Mouse (Mus musculus): ENCODE measurements at regions not wholly inside any gene's neighbourhood (a gene's known extent, or its start where the extent isn't known, plus 50 kb on each side); places are given as distances from the start of the nearest gene placed in this dataset.

- Histone ChIP-seq H3K4me3 (ENCODE audit: low read length) (no peak overlapping the region), H3K4me2 (replicated peaks; ENCODE audit: low read depth, low read length) (no peak overlapping the region), H3K4me1 (ENCODE audit: control insufficient read depth, insufficient read depth, low read length) (no peaks in the 10 kb centered on the region), H3K27me3 (ENCODE audit: control insufficient read depth, insufficient read depth, low read length) (no peaks in the 10 kb centered on the region), H3K9ac (ENCODE audit: low read depth, low read length) (no peak overlapping the region), H3K9me3 (ENCODE audit: control insufficient read depth, low read length) (no peaks in the 10 kb centered on the region), H3K27ac (ENCODE audit: low read depth, low read length) (no peak overlapping the region), H3K36me3 (ENCODE audit: control insufficient read depth, insufficient read depth, low read length) (no peaks in the 10 kb centered on the region)
- ATAC-seq (ENCODE audit: low FRiP score, low TSS enrichment) = no peak
- WGBS = 58% methylated on average over 8 of the region's 8 CpGs
Measured at GRCm38 (mm10) chr9:120843753-120844152, 85.3 kb upstream of the Ctnnb1 start.

DNA sequence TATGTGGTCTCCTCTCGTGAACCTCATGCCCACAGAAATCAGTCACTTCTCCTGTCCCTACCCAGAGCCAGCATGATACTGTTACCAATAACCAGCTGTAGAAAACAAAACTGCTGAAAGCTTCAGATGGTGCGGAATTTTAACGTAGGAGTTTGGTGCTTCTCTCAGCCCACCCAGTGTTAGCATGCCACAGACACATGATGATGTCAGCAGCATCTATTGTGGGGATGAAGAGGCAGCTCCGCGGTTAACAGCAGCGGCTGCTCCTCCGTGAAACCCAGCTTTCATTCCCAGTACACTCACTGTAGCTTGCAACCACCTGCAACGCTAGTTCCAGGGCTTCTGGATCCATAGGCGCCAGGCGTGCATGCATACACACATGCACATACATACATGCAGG, 83.5 kb upstream of the Ctnnb1 start:
- no peak overlapping the region for H3K27ac ChIP-seq (ENCODE audit: low read depth, low read length)
- no peaks in the 10 kb centered on the region for H3K9me3 ChIP-seq (ENCODE audit: control insufficient read depth, low read length)
- WGBS = 84% methylated on average over 10 of the region's 10 CpGs
- 0 out of 2 replicates have a peak, but pooled peaks cover 5% of the 10 kb centered on the region for H3K4me1 ChIP-seq (ENCODE audit: control insufficient read depth, insufficient read depth, low read length)
- no peak for ATAC-seq (ENCODE audit: low FRiP score, low TSS enrichment)
- no peak overlapping the region for H3K9ac ChIP-seq (ENCODE audit: low read depth, low read length)
- no peak overlapping the region for H3K4me2 ChIP-seq (replicated peaks; ENCODE audit: low read depth, low read length)
- H3K4me3 ChIP-seq (ENCODE audit: low read length) = no peak overlapping the region
- no peaks in the 10 kb centered on the region for H3K36me3 ChIP-seq (ENCODE audit: control insufficient read depth, insufficient read depth, low read length)
- H3K27me3 ChIP-seq (ENCODE audit: control insufficient read depth, insufficient read depth, low read length) = no peaks in the 10 kb centered on the region

DNA sequence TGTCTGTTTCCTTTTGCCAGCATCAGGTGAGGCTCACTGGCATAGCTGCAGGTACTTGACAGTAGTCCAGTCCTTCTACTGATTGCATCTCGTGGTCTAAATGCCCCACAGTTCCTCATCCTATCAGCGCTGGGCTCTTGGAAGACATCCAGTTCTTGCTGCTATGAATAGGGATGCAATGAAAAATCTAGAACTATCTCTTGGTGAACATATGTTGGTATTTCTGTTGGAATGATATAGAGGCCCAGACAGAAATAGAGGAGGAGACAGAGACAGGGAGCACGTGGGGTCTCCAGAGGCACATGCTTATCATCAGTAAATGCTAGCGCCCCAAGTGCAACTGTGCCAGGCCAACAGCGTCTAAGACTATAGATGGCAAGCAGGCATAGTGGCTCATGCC, 81.4 kb upstream of the Ctnnb1 start:
- no peak for ATAC-seq (ENCODE audit: low FRiP score, low TSS enrichment)
- no peak overlapping the region for H3K27ac ChIP-seq (ENCODE audit: low read depth, low read length)
- no peak overlapping the region for H3K4me2 ChIP-seq (replicated peaks; ENCODE audit: low read depth, low read length)
- H3K4me1 ChIP-seq (ENCODE audit: control insufficient read depth, insufficient read depth, low read length) = peaks cover 10% of the 10 kb centered on the region
- no peaks in the 10 kb centered on the region for H3K9me3 ChIP-seq (ENCODE audit: control insufficient read depth, low read length)
- H3K9ac ChIP-seq (ENCODE audit: low read depth, low read length) = no peak overlapping the region
- WGBS = 91% methylated on average over 5 of the region's 5 CpGs
- H3K36me3 ChIP-seq (ENCODE audit: control insufficient read depth, insufficient read depth, low read length) = no peaks in the 10 kb centered on the region
- no peak overlapping the region for H3K4me3 ChIP-seq (ENCODE audit: low read length)
- H3K27me3 ChIP-seq (ENCODE audit: control insufficient read depth, insufficient read depth, low read length) = no peaks in the 10 kb centered on the region

DNA sequence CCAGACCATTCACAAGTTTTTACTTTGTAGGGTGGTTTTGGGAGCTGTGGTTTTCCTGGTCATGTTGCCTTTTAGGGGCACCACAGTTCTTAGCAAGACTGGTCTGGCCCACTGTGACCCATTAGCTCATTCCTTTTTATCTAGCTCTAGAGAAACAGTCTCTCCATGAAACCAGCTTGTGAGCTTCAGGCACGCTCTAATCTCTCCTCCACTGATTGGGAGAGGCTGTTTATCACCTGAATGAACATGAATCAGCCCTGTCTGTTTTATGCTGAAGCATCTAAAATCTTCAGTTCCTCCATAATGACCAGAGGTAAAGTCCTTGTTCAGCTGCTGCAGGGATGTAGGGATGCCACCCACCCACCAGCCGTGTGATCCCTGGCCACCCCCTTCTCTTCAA, 80.1 kb upstream of the Ctnnb1 start:
- no peak overlapping the region for H3K27ac ChIP-seq (ENCODE audit: low read depth, low read length)
- no peak for ATAC-seq (ENCODE audit: low FRiP score, low TSS enrichment)
- no peak overlapping the region for H3K4me2 ChIP-seq (replicated peaks; ENCODE audit: low read depth, low read length)
- 76% methylated on average over 2 of the region's 2 CpGs for WGBS
- H3K4me1 ChIP-seq (ENCODE audit: control insufficient read depth, insufficient read depth, low read length) = peaks cover 17% of the 10 kb centered on the region
- no peaks in the 10 kb centered on the region for H3K36me3 ChIP-seq (ENCODE audit: control insufficient read depth, insufficient read depth, low read length)
- no peak overlapping the region for H3K9ac ChIP-seq (ENCODE audit: low read depth, low read length)
- no peak overlapping the region for H3K4me3 ChIP-seq (ENCODE audit: low read length)
- H3K9me3 ChIP-seq (ENCODE audit: control insufficient read depth, low read length) = no peaks in the 10 kb centered on the region
- H3K27me3 ChIP-seq (ENCODE audit: control insufficient read depth, insufficient read depth, low read length) = no peaks in the 10 kb centered on the region

DNA sequence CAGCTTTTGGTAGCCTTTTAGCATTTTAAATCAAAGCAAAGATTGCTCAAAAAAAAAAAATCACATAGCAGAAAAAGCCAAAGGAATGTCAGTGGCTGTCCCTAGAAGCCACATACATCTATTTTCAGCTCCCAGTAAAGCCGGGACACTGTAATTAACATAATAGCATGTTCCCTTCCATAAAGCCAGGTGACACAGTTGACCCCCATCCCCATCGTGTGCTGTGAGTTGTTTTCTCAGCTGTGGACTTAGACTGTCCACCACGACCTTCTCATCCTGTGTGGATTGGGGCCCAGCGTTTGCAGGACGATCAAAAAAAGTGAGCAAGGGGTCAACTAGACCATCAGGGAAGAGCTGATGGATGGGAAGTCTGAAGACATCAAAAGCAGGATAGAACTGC, 78.9 kb upstream of the Ctnnb1 start:
- ATAC-seq (ENCODE audit: low FRiP score, low TSS enrichment) = no peak
- 19% methylated on average over 5 of the region's 5 CpGs for WGBS
- H3K9me3 ChIP-seq (ENCODE audit: control insufficient read depth, low read length) = no peaks in the 10 kb centered on the region
- H3K4me3 ChIP-seq (ENCODE audit: low read length) = no peak overlapping the region
- no peak overlapping the region for H3K9ac ChIP-seq (ENCODE audit: low read depth, low read length)
- no peak overlapping the region for H3K4me2 ChIP-seq (replicated peaks; ENCODE audit: low read depth, low read length)
- no peaks in the 10 kb centered on the region for H3K36me3 ChIP-seq (ENCODE audit: control insufficient read depth, insufficient read depth, low read length)
- H3K4me1 ChIP-seq (ENCODE audit: control insufficient read depth, insufficient read depth, low read length) = peaks cover 17% of the 10 kb centered on the region
- no peak overlapping the region for H3K27ac ChIP-seq (ENCODE audit: low read depth, low read length)
- H3K27me3 ChIP-seq (ENCODE audit: control insufficient read depth, insufficient read depth, low read length) = no peaks in the 10 kb centered on the region

GRCm38 (mm10) chr9:120851914-120852313, 77.1 kb upstream of the Ctnnb1 start:
- no peak for ATAC-seq (ENCODE audit: low FRiP score, low TSS enrichment)
- peaks cover 17% of the 10 kb centered on the region for H3K4me1 ChIP-seq (ENCODE audit: control insufficient read depth, insufficient read depth, low read length)
- WGBS = 87% methylated on average over 5 of the region's 5 CpGs
- H3K27me3 ChIP-seq (ENCODE audit: control insufficient read depth, insufficient read depth, low read length) = no peaks in the 10 kb centered on the region
- H3K27ac ChIP-seq (ENCODE audit: low read depth, low read length) = no peak overlapping the region
- no peaks in the 10 kb centered on the region for H3K36me3 ChIP-seq (ENCODE audit: control insufficient read depth, insufficient read depth, low read length)
- no peak overlapping the region for H3K9ac ChIP-seq (ENCODE audit: low read depth, low read length)
- H3K4me2 ChIP-seq (replicated peaks; ENCODE audit: low read depth, low read length) = no peak overlapping the region
- H3K9me3 ChIP-seq (ENCODE audit: control insufficient read depth, low read length) = no peaks in the 10 kb centered on the region
- no peak overlapping the region for H3K4me3 ChIP-seq (ENCODE audit: low read length)

DNA sequence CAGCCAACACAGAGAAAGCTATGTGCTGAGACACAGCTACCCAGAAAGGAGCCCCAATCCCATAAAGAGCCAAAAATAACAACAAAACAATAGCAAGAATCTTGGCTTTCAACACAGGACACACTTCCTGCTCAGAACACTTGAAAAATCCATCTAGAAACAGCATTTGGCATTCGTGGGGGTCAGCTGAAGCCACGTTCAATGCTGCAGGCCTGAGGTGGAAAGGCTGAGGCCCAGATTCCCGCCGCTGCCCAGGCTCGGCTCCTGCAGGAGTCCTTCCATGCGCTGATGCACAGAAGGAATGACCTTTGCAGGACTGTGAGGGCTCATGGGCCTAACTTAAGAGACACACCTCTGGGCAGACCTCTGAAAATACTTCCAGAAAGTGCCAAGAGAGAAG, 76.4 kb upstream of the Ctnnb1 start:
- Histone ChIP-seq H3K4me1 (ENCODE audit: control insufficient read depth, insufficient read depth, low read length) (peaks cover 17% of the 10 kb centered on the region), H3K9me3 (ENCODE audit: control insufficient read depth, low read length) (no peaks in the 10 kb centered on the region), H3K27me3 (ENCODE audit: control insufficient read depth, insufficient read depth, low read length) (no peaks in the 10 kb centered on the region), H3K4me3 (ENCODE audit: low read length) (no peak overlapping the region), H3K9ac (ENCODE audit: low read depth, low read length) (no peak overlapping the region), H3K4me2 (replicated peaks; ENCODE audit: low read depth, low read length) (no peak overlapping the region), H3K27ac (ENCODE audit: low read depth, low read length) (peak overlapping the region; percentile 12; the same call in 1 of the 2 replicates), H3K36me3 (ENCODE audit: control insufficient read depth, insufficient read depth, low read length) (no peaks in the 10 kb centered on the region)
- 36% methylated on average over 6 of the region's 6 CpGs for WGBS
- ATAC-seq (ENCODE audit: low FRiP score, low TSS enrichment) = 0 out of 2 replicates have a peak, but pooled peaks have one; percentile 45

DNA sequence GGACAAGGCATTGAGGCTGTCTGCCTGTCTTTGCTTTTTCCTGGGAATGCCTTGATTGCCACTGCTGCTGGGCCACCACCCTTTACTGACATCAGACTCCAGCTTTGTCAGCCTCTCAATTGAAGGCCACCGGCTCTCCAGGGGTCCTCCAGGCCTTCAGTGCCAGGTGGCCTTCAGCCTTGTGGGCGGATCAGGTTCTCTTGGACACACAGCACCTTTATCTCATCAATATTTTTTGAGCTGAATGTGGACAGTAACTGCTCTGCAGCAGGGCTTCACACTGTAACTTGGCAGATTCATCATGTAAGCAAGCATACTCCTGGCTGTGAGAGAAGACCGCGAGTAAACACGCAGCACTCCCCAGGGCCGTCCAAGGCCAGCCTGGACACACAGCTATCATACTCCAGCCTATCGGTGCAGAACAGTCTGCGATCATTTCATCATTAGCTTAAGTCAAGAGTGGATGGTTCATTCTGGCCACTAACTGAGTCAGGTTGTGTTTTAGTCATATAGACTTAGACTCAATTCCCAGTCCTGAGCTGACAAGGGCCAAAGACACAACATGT, 75.9 kb upstream of the Ctnnb1 start:
- Histone ChIP-seq H3K4me1 (ENCODE audit: control insufficient read depth, insufficient read depth, low read length) (peaks cover 17% of the 10 kb centered on the region), H3K9ac (ENCODE audit: low read depth, low read length) (no peak overlapping the region), H3K9me3 (ENCODE audit: control insufficient read depth, low read length) (no peaks in the 10 kb centered on the region), H3K27ac (ENCODE audit: low read depth, low read length) (no peak overlapping the region; the same call in 1 of the 2 replicates), H3K27me3 (ENCODE audit: control insufficient read depth, insufficient read depth, low read length) (no peaks in the 10 kb centered on the region), H3K4me2 (replicated peaks; ENCODE audit: low read depth, low read length) (no peak overlapping the region), H3K4me3 (ENCODE audit: low read length) (no peak overlapping the region), H3K36me3 (ENCODE audit: control insufficient read depth, insufficient read depth, low read length) (no peaks in the 10 kb centered on the region)
- WGBS = 76% methylated on average over 8 of the region's 8 CpGs
- no peak for ATAC-seq (ENCODE audit: low FRiP score, low TSS enrichment)

DNA sequence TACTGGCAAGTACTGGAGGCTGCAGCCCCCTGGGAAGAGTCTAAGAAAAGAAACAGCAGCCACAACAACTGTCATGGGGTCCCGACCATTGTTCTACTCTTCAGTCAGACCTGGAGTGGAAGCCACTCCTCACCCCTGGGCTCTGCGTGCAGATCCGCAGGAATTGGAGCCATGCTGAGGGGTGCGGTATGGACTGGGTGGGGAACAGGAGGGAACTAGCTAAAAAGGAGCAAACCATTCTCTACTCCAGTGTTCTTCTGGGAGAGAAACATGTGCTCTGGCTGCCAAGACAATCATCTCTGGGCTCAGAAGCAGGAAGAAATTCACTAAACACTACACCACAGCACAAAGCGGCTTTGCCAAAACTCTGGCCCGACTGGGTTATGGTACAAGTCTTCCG, 74.7 kb upstream of the Ctnnb1 start:
- no peak overlapping the region for H3K4me3 ChIP-seq (ENCODE audit: low read length)
- no peak for ATAC-seq (ENCODE audit: low FRiP score, low TSS enrichment)
- 81% methylated on average over 7 of the region's 7 CpGs for WGBS
- no peaks in the 10 kb centered on the region for H3K27me3 ChIP-seq (ENCODE audit: control insufficient read depth, insufficient read depth, low read length)
- H3K4me2 ChIP-seq (replicated peaks; ENCODE audit: low read depth, low read length) = no peak overlapping the region
- H3K9ac ChIP-seq (ENCODE audit: low read depth, low read length) = no peak overlapping the region
- H3K4me1 ChIP-seq (ENCODE audit: control insufficient read depth, insufficient read depth, low read length) = peaks cover 17% of the 10 kb centered on the region
- no peaks in the 10 kb centered on the region for H3K36me3 ChIP-seq (ENCODE audit: control insufficient read depth, insufficient read depth, low read length)
- H3K27ac ChIP-seq (ENCODE audit: low read depth, low read length) = no peak overlapping the region
- H3K9me3 ChIP-seq (ENCODE audit: control insufficient read depth, low read length) = no peaks in the 10 kb centered on the region

Data from kidney, embryonic 14.5 days (tissue).